Mouse (Mus musculus) myocyte (in vitro differentiated cells): ENCODE results near the gene Ambp. TPM values are rescaled to one million over a fixed set of nuclear protein-coding genes. Genes with fewer than 3 reads are reported as not detected.

Experiments used
- H3K27me3 ChIP-seq: one replicate; pipeline ENCODE4 v1.6.1; 2011; ENCODE audit not compliant: control insufficient read depth, insufficient read depth, insufficient read length
- H3K36me3 ChIP-seq: one replicate; pipeline ENCODE4 v1.6.1; 2011; ENCODE audit not compliant: control insufficient read depth, insufficient read depth
- H3K4me2 ChIP-seq: one replicate; pipeline ENCODE4 v1.6.1; 2011; ENCODE audit warnings: low read depth, control low read depth
- H3K4me3 ChIP-seq: one replicate; pipeline ENCODE4 v1.5.1; 2011; ENCODE audit warnings: mild to moderate bottlenecking, control low read depth, moderate library complexity
- H3K79me2 ChIP-seq: one replicate; pipeline ENCODE4 v1.6.1; 2011; ENCODE audit not compliant: control insufficient read depth, insufficient read depth
- H3ac ChIP-seq: one replicate; pipeline ENCODE4 v1.6.1; 2011; ENCODE audit not compliant: control insufficient read depth, insufficient read length
- CEBPB ChIP-seq: IDR thresholded peaks from 2 replicates; pipeline ENCODE4 v1.6.1; 2011; ENCODE audit warnings: mild to moderate bottlenecking, moderate library complexity; ENCODE audit not compliant: poor library complexity, insufficient read depth, severe bottlenecking
- E2F4 ChIP-seq: IDR thresholded peaks from one replicate; pipeline ENCODE4 v1.6.1; 2011; ENCODE audit warnings: mild to moderate bottlenecking, control low read depth, moderate library complexity; ENCODE audit not compliant: insufficient read depth
- MAX ChIP-seq: IDR thresholded peaks from one replicate; pipeline ENCODE4 v1.6.1; 2011; ENCODE audit warnings: low read depth, mild to moderate bottlenecking, control low read depth
- MYOD1 ChIP-seq, 3 experiments: IDR thresholded peaks; one replicate each; pipeline ENCODE4 v1.6.1; 2011; ENCODE audit warnings: control low read depth in 2 of 3, low read depth in 2 of 3, mild to moderate bottlenecking in 2 of 3, moderate library complexity in 1 of 3; ENCODE audit not compliant: insufficient read length in 2 of 3, control insufficient read depth in 1 of 3
- MYOG ChIP-seq, 3 experiments: IDR thresholded peaks; one replicate each; pipeline ENCODE4 v1.6.1; 2011; ENCODE audit warnings: control low read depth in 2 of 3, low read depth in 2 of 3, mild to moderate bottlenecking in 2 of 3; ENCODE audit not compliant: insufficient read length in 2 of 3, control insufficient read depth in 1 of 3, insufficient read depth in 1 of 3
- POLR2A ChIP-seq: IDR thresholded peaks from one replicate; pipeline ENCODE4 v1.6.1; 2011; ENCODE audit warnings: low read depth, mild to moderate bottlenecking, control low read depth, moderate library complexity; ENCODE audit not compliant: insufficient read length
- POLR2AphosphoS2 ChIP-seq: IDR thresholded peaks from one replicate; pipeline ENCODE4 v1.6.1; 2011; ENCODE audit warnings: low read depth, control low read depth; ENCODE audit not compliant: insufficient read length
- REST ChIP-seq: IDR thresholded peaks from one replicate; pipeline ENCODE4 v1.6.1; 2011; ENCODE audit warnings: mild to moderate bottlenecking, control low read depth, moderate library complexity; ENCODE audit not compliant: insufficient read depth, insufficient read length
- SRF ChIP-seq: IDR thresholded peaks from one replicate; pipeline ENCODE4 v1.6.1; 2011; ENCODE audit warnings: low read depth; ENCODE audit not compliant: control insufficient read depth, insufficient read length
- TCF12 ChIP-seq: IDR thresholded peaks from one replicate; pipeline ENCODE4 v1.6.1; 2011; ENCODE audit warnings: mild to moderate bottlenecking, control low read depth; ENCODE audit not compliant: poor library complexity, insufficient read depth, severe bottlenecking
- TCF3 ChIP-seq: IDR thresholded peaks from one replicate; pipeline ENCODE4 v1.6.1; 2011; ENCODE audit warnings: low read depth, control low read depth; ENCODE audit not compliant: insufficient read length
- USF1 ChIP-seq: IDR thresholded peaks from one replicate; pipeline ENCODE4 v1.6.1; 2011; ENCODE audit warnings: low read depth, mild to moderate bottlenecking, control low read depth, moderate library complexity
- polyA plus RNA-seq: library from polyadenylated mRNA; unstranded; fragments of >200 nt; fragmentation: generic; extraction: Trizol; gene quantifications from one replicate; pipeline ENCODE4 v1.2.1, GENCODE M21; 2012; ENCODE audit warnings: missing spikeins

The Ambp gene
- polyA plus RNA-seq, 1 experiment, result not detected

DNA sequence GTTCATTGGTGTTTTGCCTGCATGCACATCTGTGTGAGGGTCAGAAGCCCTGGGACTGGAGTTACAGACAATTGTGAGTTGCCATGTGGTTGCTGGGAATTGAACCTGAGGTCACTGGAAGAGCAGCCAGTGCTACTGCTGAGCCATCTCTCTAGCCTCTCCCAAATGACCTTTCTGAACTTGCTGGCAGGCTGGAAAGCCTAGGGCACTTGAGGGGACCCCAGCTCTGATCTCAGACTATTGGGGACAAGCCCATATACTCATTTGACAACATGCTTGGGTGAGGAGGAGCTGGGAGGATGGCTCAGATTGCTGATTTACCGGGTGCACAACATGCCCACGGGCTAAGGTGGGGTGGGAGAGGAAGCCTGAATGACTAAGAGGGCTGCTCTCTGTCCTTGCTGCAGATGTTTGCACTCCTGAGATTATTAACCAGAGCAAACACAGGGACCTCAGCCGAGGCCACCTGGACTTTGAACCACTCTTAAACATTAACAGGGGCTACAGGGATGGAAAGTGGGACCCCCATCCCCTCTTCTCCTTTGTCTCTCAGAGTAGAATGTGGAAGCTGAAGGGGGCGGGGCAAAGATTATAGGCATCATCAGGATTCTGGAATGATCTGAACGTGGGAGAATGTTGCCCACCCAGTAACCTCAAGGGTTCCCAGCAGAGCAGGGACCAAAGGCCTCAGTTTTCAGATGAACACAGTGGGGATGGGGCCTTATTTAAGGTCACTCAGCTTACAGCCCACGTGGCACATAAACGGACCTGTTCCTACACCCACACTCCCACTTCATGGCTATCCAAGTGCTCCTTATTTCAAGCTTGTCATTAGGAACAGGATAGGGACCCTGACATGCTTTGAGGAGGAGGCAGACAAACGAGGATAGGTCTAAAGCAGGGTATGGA is 2.4 kb upstream of the Ambp start:
- H3K36me3 ChIP-seq, result no peaks in the 10 kb centered on the region
- H3K4me2 ChIP-seq, result no peak overlapping the region
- no peak overlapping the region for H3K4me3 ChIP-seq
- H3ac ChIP-seq, result no peak overlapping the region
- no peaks in the 10 kb centered on the region for H3K79me2 ChIP-seq
- TF ChIP-seq REST (no peak), CEBPB (no peak), TCF12 (no peak), TCF3 (no peak), E2F4 (no peak), MYOD1 (IDR thresholded peaks at IDR 0.05; ENCODE audit: control insufficient read depth in 1 of 3, insufficient read length in 2 of 3, low read depth in 2 of 3) (no peak), USF1 (no peak), MAX (no peak), SRF (no peak), POLR2A (no peak), MYOG (IDR thresholded peaks at IDR 0.05; ENCODE audit: control insufficient read depth in 1 of 3, insufficient read depth in 1 of 3, insufficient read length in 2 of 3, low read depth in 2 of 3) (no peak), POLR2AphosphoS2 (no peak)
- peaks cover 12% of the 10 kb centered on the region for H3K27me3 ChIP-seq

DNA sequence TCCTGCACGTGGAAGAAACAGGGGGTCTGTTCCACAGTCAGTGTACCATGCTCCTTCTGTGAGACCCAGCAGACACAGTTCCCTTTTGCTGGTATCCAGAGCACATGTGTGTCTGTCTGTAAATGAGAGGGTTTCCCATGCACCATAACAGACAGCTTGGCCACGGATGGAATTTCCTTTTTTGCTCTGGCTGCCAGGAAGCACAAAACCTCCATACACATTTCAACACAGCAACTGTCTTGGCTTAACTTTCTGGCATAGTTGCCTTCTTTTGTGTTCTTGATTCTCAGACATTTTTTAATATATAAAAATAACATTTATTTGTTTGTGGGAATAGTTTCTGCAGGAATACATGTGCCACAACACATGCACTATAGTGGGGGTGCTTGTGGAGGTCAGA is 997 bp upstream of the Ambp start:
- no peaks in the 10 kb centered on the region for H3K36me3 ChIP-seq
- TF ChIP-seq E2F4 (no peak), USF1 (no peak), SRF (no peak), TCF3 (no peak), CEBPB (no peak), MYOG (IDR thresholded peaks at IDR 0.05; ENCODE audit: control insufficient read depth in 1 of 3, insufficient read depth in 1 of 3, insufficient read length in 2 of 3, low read depth in 2 of 3) (no peak), TCF12 (no peak), MYOD1 (IDR thresholded peaks at IDR 0.05; ENCODE audit: control insufficient read depth in 1 of 3, insufficient read length in 2 of 3, low read depth in 2 of 3) (no peak), POLR2AphosphoS2 (no peak), REST (no peak), POLR2A (no peak), MAX (no peak)

GRCm38 (mm10) chr4:63154028-63154427 is 571 bp downstream of the Ambp start:
- H3K27me3 ChIP-seq, result peaks cover 12% of the 10 kb centered on the region
- TF ChIP-seq MYOG (IDR thresholded peaks at IDR 0.05; ENCODE audit: control insufficient read depth in 1 of 3, insufficient read depth in 1 of 3, insufficient read length in 2 of 3, low read depth in 2 of 3) (no peak), MAX (no peak), SRF (no peak), MYOD1 (IDR thresholded peaks at IDR 0.05; ENCODE audit: control insufficient read depth in 1 of 3, insufficient read length in 2 of 3, low read depth in 2 of 3) (no peak), REST (no peak), CEBPB (no peak)
- no peak overlapping the region for H3K4me2 ChIP-seq
- no peaks in the 10 kb centered on the region for H3K36me3 ChIP-seq
- no peak overlapping the region for H3K4me3 ChIP-seq
- H3ac ChIP-seq, result no peak overlapping the region
- no peaks in the 10 kb centered on the region for H3K79me2 ChIP-seq

More for the DNA sequence above, 997 bp upstream of the Ambp start:
- Histone ChIP-seq H3K4me3 (no peak overlapping the region), H3K4me2 (no peak overlapping the region), H3ac (no peak overlapping the region), H3K79me2 (no peaks in the 10 kb centered on the region), H3K27me3 (peaks cover 12% of the 10 kb centered on the region)

- Histone ChIP-seq H3K27me3 (peaks cover 6% of the 10 kb centered on the region), H3K79me2 (no peaks in the 10 kb centered on the region), H3K4me3 (no peak overlapping the region), H3ac (no peak overlapping the region), H3K36me3 (no peaks in the 10 kb centered on the region), H3K4me2 (no peak overlapping the region)
- TF ChIP-seq POLR2AphosphoS2 (no peak), CEBPB (no peak), TCF3 (no peak), MAX (no peak), SRF (no peak), E2F4 (no peak), POLR2A (no peak), USF1 (no peak), REST (no peak), MYOG (IDR thresholded peaks at IDR 0.05; ENCODE audit: control insufficient read depth in 1 of 3, insufficient read depth in 1 of 3, insufficient read length in 2 of 3, low read depth in 2 of 3) (no peak), TCF12 (no peak), MYOD1 (IDR thresholded peaks at IDR 0.05; ENCODE audit: control insufficient read depth in 1 of 3, insufficient read length in 2 of 3, low read depth in 2 of 3) (no peak)
Measured at GRCm38 (mm10) chr4:63151127-63151526, 3.5 kb downstream of the Ambp start.
